Mouse (Mus musculus) embryonic stem cell, embryonic (primary cell): Measurements from ENCODE around the gene Ribc2.

Experiments used
- CTCF ChIA-PET, 4 experiments: fragments of 300-600 bp in 2 of 4; fragments of 350-600 bp in 2 of 4; sonication (Branson Sonifier 250); formaldehyde crosslinking; loops; one replicate each; lab custom pipeline; 2022; ENCODE audit warnings: inconsistent platforms in 2 of 4; lab: Charles Lee
- POLR2A ChIA-PET, 4 experiments: fragments of 300-600 bp in 2 of 4; fragments of 350-600 bp in 2 of 4; sonication (Branson Sonifier 250); formaldehyde crosslinking; loops; one replicate each; lab custom pipeline; 2022; ENCODE audit warnings: antibody characterized with exemption in 4 of 4, inconsistent platforms in 1 of 4; lab: Charles Lee

Ribc2 gene

DNA sequence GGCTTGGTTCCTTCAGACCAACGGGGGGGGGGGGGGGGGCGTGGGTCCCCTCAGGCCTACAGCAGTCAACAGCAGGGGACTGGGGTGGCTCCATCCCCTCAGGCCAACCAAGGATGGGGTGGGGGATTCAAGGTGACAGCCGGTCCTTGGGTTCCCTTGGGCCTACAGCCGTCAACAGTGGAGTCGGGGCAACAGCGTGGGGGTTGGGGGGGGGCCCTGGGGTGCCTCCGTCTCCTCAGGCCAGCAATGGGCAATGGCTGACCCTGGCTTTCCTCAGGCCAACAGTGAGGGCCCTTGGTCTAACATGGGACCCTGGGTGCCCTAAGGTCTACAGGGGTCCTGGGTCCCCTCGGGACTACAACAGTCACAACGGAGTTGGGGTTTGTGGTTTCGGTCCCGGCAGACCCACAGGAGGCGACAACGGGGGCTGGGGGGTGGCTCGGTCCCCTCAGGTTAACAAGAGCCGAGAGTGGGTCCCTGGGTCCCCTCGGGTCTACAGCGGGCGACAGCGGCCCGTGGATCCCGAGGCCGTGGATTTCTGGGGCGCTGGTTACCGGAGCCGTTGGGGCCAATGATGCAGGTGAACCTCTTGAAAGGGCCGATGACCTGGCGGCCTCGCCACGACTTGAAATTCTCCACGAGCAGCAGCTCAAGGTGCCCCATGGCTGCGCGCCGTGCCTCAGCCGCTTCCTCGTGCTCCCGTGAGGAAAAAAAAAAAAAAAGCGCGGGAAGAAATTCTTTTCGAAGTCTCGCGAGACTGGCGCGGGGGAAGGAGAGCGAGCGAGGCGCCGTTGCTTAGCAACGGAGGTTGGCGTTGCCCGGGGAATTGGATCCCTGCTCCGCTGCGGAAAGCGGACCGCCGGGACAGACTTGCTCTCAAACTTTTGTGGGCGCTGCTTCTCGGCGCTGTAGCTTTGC, at the start of gene Ribc2, which contains the start of gene Smc1b:
TSS of gene Ribc2 (plus strand) at position 804 of the 918 bp plus-strand sequence.
TSS of gene Smc1b (minus strand) at position 690 of the 918 bp plus-strand sequence.
- CTCF ChIA-PET = interaction anchor here (0.5 to 1.2 kb wide), 4 partner anchors 11 to 246 kb away, joined by 3 read pairs; no protein-coding TSS in a partner anchor
- POLR2A ChIA-PET = interaction anchor here in 3 of 4 experiments (0.6 to 1.9 kb wide), 11 partner anchors 9 to 403 kb away, joined by 3 to 4 read pairs (median 3); no protein-coding TSS in a partner anchor

GRCm38 (mm10) chr15:85085641-85086040, 46.2 kb upstream of the Ribc2 start:
- ChIA-PET POLR2A (interaction anchor here in 3 of 4 experiments (0.6 to 1.4 kb wide), 5 partner anchors 8 to 311 kb away, joined by 3 to 6 read pairs (median 3); partner anchors contain the start of gene Nup50 (in 1 of the 3)), CTCF (interaction anchor here (0.6 to 1.5 kb wide), 6 partner anchors 8 to 327 kb away, joined by 3 to 5 read pairs (median 4); no protein-coding TSS in a partner anchor)

DNA sequence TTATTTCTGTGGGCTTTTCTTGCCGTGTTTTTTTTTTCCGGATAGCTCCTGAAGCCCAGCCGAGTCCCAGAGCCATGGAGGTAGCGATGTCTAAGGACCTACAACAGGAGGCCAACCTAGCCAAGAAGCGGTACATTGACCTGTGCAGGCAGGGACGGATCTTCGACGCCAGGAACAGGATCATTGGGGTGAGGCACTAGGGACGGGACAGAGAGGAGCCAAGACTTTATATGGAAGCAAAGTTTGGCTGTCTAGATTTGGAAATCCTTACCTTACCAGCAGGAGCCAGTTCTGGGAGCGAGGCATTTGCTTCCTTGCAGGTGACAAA, 279 bp downstream of the Ribc2 start:
- ChIA-PET CTCF (interaction anchor here (0.6 to 1.2 kb wide), 5 partner anchors 12 to 457 kb away, joined by 3 read pairs; no protein-coding TSS in a partner anchor), POLR2A (interaction anchor here in 2 of 4 experiments (0.6 to 1.9 kb wide), 7 partner anchors 8 to 404 kb away, joined by 3 to 4 read pairs (median 3); no protein-coding TSS in a partner anchor)

GRCm38 (mm10) chr15:85135143-85135542, 3.3 kb downstream of the Ribc2 start:
- ChIA-PET POLR2A (no interaction called here), CTCF (interaction anchor here in 1 of 4 experiments (0.7 kb wide), 1 partner anchor 16 kb away, joined by 3 read pairs; no protein-coding TSS in a partner anchor)

DNA sequence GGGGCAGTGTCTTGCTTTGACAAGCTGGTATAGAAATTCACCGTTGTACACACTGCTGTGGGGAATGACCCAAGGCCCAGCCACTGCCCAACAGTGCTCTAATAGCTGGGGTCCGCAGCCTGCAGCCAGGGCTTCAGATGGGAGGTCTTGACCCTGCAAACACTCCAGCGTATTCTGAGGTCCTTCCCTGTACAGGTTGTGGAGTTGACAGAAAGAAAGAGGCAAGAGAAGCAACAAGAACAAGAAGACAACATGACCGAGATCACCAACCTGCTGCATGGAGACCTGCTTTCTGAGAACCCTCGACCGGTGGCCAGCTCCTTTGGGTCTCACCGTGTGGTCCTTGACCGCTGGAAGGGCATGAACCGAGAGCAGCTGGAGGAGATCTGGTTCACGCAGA, 9.4 kb downstream of the Ribc2 start:
- ChIA-PET CTCF (interaction anchor here in 3 of 4 experiments (0.6 to 2.6 kb wide), 4 partner anchors 10 to 1081 kb away, joined by 3 to 7 read pairs (median 4); no protein-coding TSS in a partner anchor), POLR2A (no interaction called here)

GRCm38 (mm10) chr15:85142441-85142840, 10.6 kb downstream of the Ribc2 start:
- ChIA-PET POLR2A (no interaction called here), CTCF (interaction anchor here in 2 of 4 experiments (0.5 to 1.3 kb wide), 3 partner anchors 12 to 115 kb away, joined by 3 read pairs; no protein-coding TSS in a partner anchor)

DNA sequence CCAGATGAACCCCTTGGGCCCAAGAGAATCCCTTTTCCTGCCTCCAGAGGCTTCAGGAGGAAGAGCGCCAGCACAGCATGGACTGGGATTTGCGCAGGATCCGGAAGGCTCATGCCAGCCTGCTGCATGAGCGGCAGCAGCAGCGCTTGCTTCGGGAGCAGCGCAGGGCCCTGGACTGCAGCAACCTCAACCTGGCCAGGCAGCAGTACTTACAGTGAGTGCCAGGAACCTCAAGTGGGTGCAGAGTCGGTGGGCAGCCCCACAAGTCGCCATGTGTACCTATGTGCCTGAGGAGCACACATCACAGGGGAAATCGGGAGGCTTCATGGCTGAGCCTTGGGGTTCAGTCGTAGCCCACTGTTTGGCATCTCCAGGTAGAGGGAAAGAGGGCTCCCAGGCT, 11.3 kb downstream of the Ribc2 start:
- ChIA-PET POLR2A (no interaction called here), CTCF (interaction anchor here in 2 of 4 experiments (0.6 to 1.6 kb wide), 3 partner anchors 115 to 380 kb away, joined by 3 to 5 read pairs (median 3); no protein-coding TSS in a partner anchor)

DNA sequence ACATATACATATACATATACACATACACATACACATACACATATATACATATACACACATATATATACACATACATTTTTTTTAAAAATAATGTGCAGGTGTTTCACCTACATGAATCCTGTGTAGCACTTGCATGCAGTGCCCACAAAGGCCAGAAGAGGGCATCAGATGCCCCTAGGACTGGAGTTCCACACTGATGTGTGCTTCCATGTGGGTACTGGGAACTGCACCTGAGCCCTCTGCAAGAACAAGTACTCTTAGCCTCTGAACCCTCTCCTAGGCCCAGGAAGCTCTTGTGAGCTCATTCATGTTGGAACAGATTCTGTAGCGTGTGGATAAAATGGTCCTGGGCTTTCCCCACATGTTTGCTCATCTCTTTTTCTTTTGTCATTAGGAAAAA, 11.9 kb downstream of the Ribc2 start:
- ChIA-PET POLR2A (no interaction called here), CTCF (interaction anchor here in 2 of 4 experiments (0.7 to 1.6 kb wide), 5 partner anchors 11 to 280 kb away, joined by 3 to 5 read pairs (median 3); partner anchors contain the start of gene Ribc2 (in 1 of the 2))

- ChIA-PET POLR2A (no interaction called here), CTCF (interaction anchor here in 2 of 4 experiments (0.9 to 1.6 kb wide), 4 partner anchors 12 to 123 kb away, joined by 3 to 5 read pairs (median 3); partner anchors contain the start of gene Ribc2 (in 1 of the 2))
These were observed 12.4 kb downstream of the Ribc2 start for GRCm38 (mm10) chr15:85144249-85144648.

DNA sequence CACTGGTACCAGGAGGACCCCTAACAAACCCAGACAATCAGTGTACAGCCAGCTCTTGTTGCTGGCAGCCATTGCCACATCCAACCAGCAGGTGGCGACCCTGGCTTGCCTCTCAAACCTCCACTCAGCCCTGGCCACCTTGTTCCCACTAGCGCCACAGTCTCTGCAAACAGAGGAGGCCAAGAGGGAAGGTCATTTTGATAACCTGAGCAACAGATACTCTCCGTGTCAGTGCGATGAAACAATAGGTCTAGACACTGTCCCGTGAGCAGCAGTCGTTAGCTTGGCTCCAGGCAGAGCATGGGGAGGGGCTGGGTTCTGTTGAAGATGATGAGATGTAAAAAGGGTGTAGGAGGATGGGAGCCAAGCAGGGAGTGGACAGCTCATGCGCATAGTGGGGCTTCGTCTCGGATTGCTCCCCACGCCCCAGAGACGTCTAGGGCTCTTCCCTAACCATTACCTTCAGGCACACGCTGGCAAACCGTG, 19.6 kb downstream of the Ribc2 start:
- POLR2A ChIA-PET = interaction anchor here in 2 of 4 experiments (0.9 to 1.4 kb wide), 4 partner anchors 14 to 106 kb away, joined by 3 to 4 read pairs (median 3); no protein-coding TSS in a partner anchor

DNA sequence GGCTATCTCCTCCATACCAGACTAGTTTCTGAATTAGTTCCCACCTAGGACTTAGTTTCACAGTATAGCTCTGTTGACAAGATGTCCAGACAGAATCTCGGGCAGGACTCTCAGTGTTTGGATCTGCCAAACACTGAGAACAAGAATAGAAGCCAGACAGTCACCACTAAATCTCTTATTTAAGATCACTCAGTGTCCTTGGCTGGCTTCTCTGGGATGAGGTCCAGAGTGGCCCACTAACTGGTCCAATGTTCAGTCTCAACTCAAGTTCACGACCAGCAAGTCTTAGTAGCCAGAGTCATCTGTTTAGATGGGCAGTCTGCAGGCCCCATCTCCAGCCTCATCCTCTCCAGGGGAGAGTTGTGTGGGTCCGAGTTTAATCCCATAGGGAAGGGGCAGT, 20.7 kb downstream of the Ribc2 start:
- CTCF ChIA-PET = interaction anchor here in 2 of 4 experiments (0.6 to 2.1 kb wide), 9 partner anchors 8 to 105 kb away, joined by 3 to 48 read pairs (median 5); partner anchors contain the start of gene Fbln1 (in 1 of the 2)
- POLR2A ChIA-PET = no interaction called here

More for the DNA sequence above, 19.6 kb downstream of the Ribc2 start:
- CTCF ChIA-PET = interaction anchor here (0.5 to 2.1 kb wide), 67 partner anchors 8 to 432 kb away, joined by 3 to 48 read pairs (median 4); partner anchors contain the start of gene Fbln1 (in 2 of the 4)

DNA sequence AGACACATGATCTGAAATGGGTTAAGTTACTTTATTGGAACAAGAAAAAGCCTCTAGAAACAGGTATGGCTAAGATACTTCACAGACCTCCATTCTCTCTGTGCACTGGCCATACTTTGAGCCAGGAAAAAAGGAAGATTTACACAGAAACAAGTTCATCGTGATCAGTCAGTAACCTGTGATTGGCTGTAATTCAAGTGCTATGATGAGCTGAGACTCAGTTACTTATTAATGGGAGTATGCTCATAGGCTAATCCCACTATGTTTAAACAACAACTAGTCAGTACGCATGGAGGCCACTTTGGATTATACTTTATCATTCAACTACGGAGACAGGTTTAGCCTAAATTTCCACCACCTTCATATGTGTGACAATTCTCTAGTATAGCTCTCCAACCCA, 22.2 kb downstream of the Ribc2 start:
- ChIA-PET POLR2A (interaction anchor here in 1 of 4 experiments (0.6 to 0.9 kb wide), 2 partner anchors 51 to 60 kb away, joined by 3 read pairs; no protein-coding TSS in a partner anchor), CTCF (interaction anchor here in 2 of 4 experiments (0.7 to 1.2 kb wide), 4 partner anchors 79 to 104 kb away, joined by 3 to 4 read pairs (median 3); no protein-coding TSS in a partner anchor)

DNA sequence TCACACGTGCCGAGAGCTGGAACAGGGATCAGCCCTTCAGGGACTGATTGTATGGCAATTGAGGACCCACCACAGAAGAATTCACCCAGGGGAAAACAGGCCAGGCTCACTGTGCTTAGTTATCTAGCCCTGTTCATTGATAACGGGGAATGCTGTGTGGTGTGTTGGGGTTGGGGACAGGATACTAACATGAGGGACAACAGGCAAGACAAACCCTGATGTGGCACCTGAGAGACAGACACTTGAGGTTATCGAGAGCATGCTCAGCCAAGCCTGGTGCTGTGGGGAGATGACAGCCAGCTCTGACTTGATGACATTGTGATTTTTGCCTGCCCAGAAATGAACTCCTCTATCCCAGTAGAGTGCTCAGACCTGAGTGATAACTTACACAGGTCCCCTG, 24.3 kb downstream of the Ribc2 start:
- ChIA-PET CTCF (interaction anchor here in 1 of 4 experiments (1.5 kb wide), 1 partner anchor 101 kb away, joined by 4 read pairs; no protein-coding TSS in a partner anchor), POLR2A (no interaction called here)

DNA sequence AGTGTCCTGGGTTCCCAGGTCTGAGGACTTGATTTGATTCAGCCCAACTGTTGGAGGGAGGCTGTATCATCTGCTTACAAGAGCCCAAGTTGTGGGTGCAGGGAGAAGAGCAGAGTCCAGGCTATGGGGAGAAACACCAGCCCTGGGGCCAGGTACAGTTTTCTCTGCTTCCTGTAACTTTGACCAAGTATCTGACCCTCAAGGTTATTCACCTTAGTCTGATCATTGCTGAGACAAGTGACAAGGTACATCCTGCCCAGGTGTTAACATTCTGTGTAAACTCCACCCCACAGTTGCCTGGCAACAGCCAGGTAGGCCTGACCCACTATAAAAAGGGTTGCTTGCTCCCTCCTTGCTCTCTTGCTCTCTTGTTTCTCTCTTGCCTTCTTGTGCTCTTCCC, 29.5 kb downstream of the Ribc2 start:
- ChIA-PET CTCF (interaction anchor here in 1 of 4 experiments (1.1 kb wide), 1 partner anchor 9 kb away, joined by 3 read pairs; no protein-coding TSS in a partner anchor), POLR2A (no interaction called here)

GRCm38 (mm10) chr15:85162693-85163663, 31.1 kb downstream of the Ribc2 start:
- ChIA-PET POLR2A (no interaction called here), CTCF (interaction anchor here in 2 of 4 experiments (0.8 to 1.8 kb wide), 2 partner anchors 11 to 12 kb away, joined by 3 to 6 read pairs; no protein-coding TSS in a partner anchor)

- ChIA-PET CTCF (interaction anchor here in 3 of 4 experiments (0.6 to 1.6 kb wide), 4 partner anchors 15 to 425 kb away, joined by 3 to 6 read pairs (median 3); no protein-coding TSS in a partner anchor), POLR2A (interaction anchor here in 1 of 4 experiments (0.5 to 0.9 kb wide), 3 partner anchors 15 to 210 kb away, joined by 3 to 4 read pairs (median 3); no protein-coding TSS in a partner anchor)
These were observed 34.6 kb downstream of the Ribc2 start for GRCm38 (mm10) chr15:85166433-85166933.
